Mouse (Mus musculus): Measurements from ENCODE around the gene Kazn. TPM values are rescaled to one million over a fixed set of nuclear protein-coding genes. Genes with fewer than 3 reads are reported as not detected.
A peak's percentile ranks its signal among the peaks of the same experiment; 100 is the strongest.

Kazn gene
- polyA plus RNA-seq, 1 experiment from 2014 or later: 14.1 TPM

- Histone ChIP-seq H3K4me1 (ENCODE audit: insufficient read depth) (peaks cover 17% of the 10 kb centered on the region; the same call in 1 of the 2 replicates), H3K27me3 (ENCODE audit: insufficient read depth, low read length) (no peaks in the 10 kb centered on the region), H3K4me3 (ENCODE audit: low read depth, low read length) (no peak overlapping the region), H3K4me2 (no peak overlapping the region), H3K36me3 (ENCODE audit: insufficient read depth) (no peaks in the 10 kb centered on the region), H3K9me3 (ENCODE audit: low read depth, low read length) (no peaks in the 10 kb centered on the region), H3K27ac (ENCODE audit: low read depth) (peak overlapping the region; percentile 74; the same call in 1 of the 2 replicates), H3K9ac (no peak overlapping the region)
- no peak for TF ChIP-seq CTCF (IDR thresholded peaks at IDR 0.05; ENCODE audit: low read depth)
- WGBS: 47% methylated on average over 8 of the region's 8 CpGs
- DNase-seq (peak; percentile 68), ATAC-seq (ENCODE audit: insufficient read depth) (peak; percentile 13; the same call in 1 of the 2 replicates)
Observed at GRCm38 (mm10) chr4:142065270-142065669, 173.9 kb downstream of the Kazn start.

GRCm38 (mm10) chr4:142064582-142065228, 174.5 kb downstream of the Kazn start:
- no peak overlapping the region for H3K4me3 ChIP-seq (ENCODE audit: low read depth, low read length)
- no peaks in the 10 kb centered on the region for H3K9me3 ChIP-seq (ENCODE audit: low read depth, low read length)
- no peak for TF ChIP-seq CTCF (IDR thresholded peaks at IDR 0.05; ENCODE audit: low read depth)
- ATAC-seq (ENCODE audit: insufficient read depth) (no peak), DNase-seq (no peak)
- H3K4me1 ChIP-seq (ENCODE audit: insufficient read depth): peaks cover 17% of the 10 kb centered on the region; the same call in 1 of the 2 replicates
- no peak overlapping the region for H3K9ac ChIP-seq
- H3K36me3 ChIP-seq (ENCODE audit: insufficient read depth): no peaks in the 10 kb centered on the region
- 84% methylated on average over 11 of the region's 11 CpGs for WGBS
- no peak overlapping the region for H3K4me2 ChIP-seq
- H3K27me3 ChIP-seq (ENCODE audit: insufficient read depth, low read length): no peaks in the 10 kb centered on the region
- H3K27ac ChIP-seq (ENCODE audit: low read depth): no peak overlapping the region

- Histone ChIP-seq H3K4me3 (ENCODE audit: low read depth, low read length) (no peak overlapping the region), H3K27ac (ENCODE audit: low read depth) (no peak overlapping the region), H3K9me3 (ENCODE audit: low read depth, low read length) (no peaks in the 10 kb centered on the region), H3K4me2 (no peak overlapping the region), H3K27me3 (ENCODE audit: insufficient read depth, low read length) (no peaks in the 10 kb centered on the region), H3K36me3 (ENCODE audit: insufficient read depth) (no peaks in the 10 kb centered on the region), H3K9ac (no peak overlapping the region), H3K4me1 (ENCODE audit: insufficient read depth) (peaks cover 17% of the 10 kb centered on the region; the same call in 1 of the 2 replicates)
- no peak for TF ChIP-seq CTCF (IDR thresholded peaks at IDR 0.05; ENCODE audit: low read depth)
- ATAC-seq (ENCODE audit: insufficient read depth): no peak
- DNase-seq: no peak
- 79% methylated on average over 8 of the region's 8 CpGs for WGBS
Observed at GRCm38 (mm10) chr4:142063057-142063534, 176.1 kb downstream of the Kazn start.

- DNase-seq (no peak), ATAC-seq (ENCODE audit: insufficient read depth) (no peak)
- Histone ChIP-seq H3K27ac (ENCODE audit: low read depth) (no peak overlapping the region), H3K9ac (no peak overlapping the region), H3K36me3 (ENCODE audit: insufficient read depth) (no peaks in the 10 kb centered on the region), H3K27me3 (ENCODE audit: insufficient read depth, low read length) (no peaks in the 10 kb centered on the region), H3K9me3 (ENCODE audit: low read depth, low read length) (no peaks in the 10 kb centered on the region), H3K4me3 (ENCODE audit: low read depth, low read length) (no peak overlapping the region), H3K4me1 (ENCODE audit: insufficient read depth) (peaks cover 17% of the 10 kb centered on the region; the same call in 1 of the 2 replicates), H3K4me2 (no peak overlapping the region)
- TF ChIP-seq CTCF (IDR thresholded peaks at IDR 0.05; ENCODE audit: low read depth): no peak
- 69% methylated on average over 23 of the region's 23 CpGs for WGBS
Observed at GRCm38 (mm10) chr4:142061485-142062240, 177.5 kb downstream of the Kazn start.

GRCm38 (mm10) chr4:142060455-142061378, 178.5 kb downstream of the Kazn start:
- no peak overlapping the region for H3K4me2 ChIP-seq
- peak; percentile 75 for DNase-seq
- TF ChIP-seq CTCF (IDR thresholded peaks at IDR 0.05; ENCODE audit: low read depth): no peak
- WGBS: 54% methylated on average over 18 of the region's 18 CpGs
- H3K9me3 ChIP-seq (ENCODE audit: low read depth, low read length): no peaks in the 10 kb centered on the region
- no peak overlapping the region for H3K27ac ChIP-seq (ENCODE audit: low read depth)
- no peaks in the 10 kb centered on the region for H3K36me3 ChIP-seq (ENCODE audit: insufficient read depth)
- H3K4me1 ChIP-seq (ENCODE audit: insufficient read depth): peaks cover 10% of the 10 kb centered on the region; the same call in 1 of the 2 replicates
- no peaks in the 10 kb centered on the region for H3K27me3 ChIP-seq (ENCODE audit: insufficient read depth, low read length)
- no peak for ATAC-seq (ENCODE audit: insufficient read depth)
- H3K4me3 ChIP-seq (ENCODE audit: low read depth, low read length): no peak overlapping the region
- H3K9ac ChIP-seq: no peak overlapping the region

GRCm38 (mm10) chr4:142059841-142060193, 179.4 kb downstream of the Kazn start:
- ATAC-seq (ENCODE audit: insufficient read depth): no peak
- Histone ChIP-seq H3K36me3 (ENCODE audit: insufficient read depth) (no peaks in the 10 kb centered on the region), H3K9me3 (ENCODE audit: low read depth, low read length) (no peaks in the 10 kb centered on the region), H3K27ac (ENCODE audit: low read depth) (no peak overlapping the region), H3K4me3 (ENCODE audit: low read depth, low read length) (no peak overlapping the region), H3K4me2 (no peak overlapping the region), H3K4me1 (ENCODE audit: insufficient read depth) (peaks cover 7% of the 10 kb centered on the region; the same call in 1 of the 2 replicates), H3K9ac (no peak overlapping the region), H3K27me3 (ENCODE audit: insufficient read depth, low read length) (no peaks in the 10 kb centered on the region)
- DNase-seq: no peak
- no peak for TF ChIP-seq CTCF (IDR thresholded peaks at IDR 0.05; ENCODE audit: low read depth)
- WGBS: 68% methylated on average over 8 of the region's 8 CpGs
